Mouse (Mus musculus): ENCODE results near the gene Cela3b.

Cela3b gene

DNA sequence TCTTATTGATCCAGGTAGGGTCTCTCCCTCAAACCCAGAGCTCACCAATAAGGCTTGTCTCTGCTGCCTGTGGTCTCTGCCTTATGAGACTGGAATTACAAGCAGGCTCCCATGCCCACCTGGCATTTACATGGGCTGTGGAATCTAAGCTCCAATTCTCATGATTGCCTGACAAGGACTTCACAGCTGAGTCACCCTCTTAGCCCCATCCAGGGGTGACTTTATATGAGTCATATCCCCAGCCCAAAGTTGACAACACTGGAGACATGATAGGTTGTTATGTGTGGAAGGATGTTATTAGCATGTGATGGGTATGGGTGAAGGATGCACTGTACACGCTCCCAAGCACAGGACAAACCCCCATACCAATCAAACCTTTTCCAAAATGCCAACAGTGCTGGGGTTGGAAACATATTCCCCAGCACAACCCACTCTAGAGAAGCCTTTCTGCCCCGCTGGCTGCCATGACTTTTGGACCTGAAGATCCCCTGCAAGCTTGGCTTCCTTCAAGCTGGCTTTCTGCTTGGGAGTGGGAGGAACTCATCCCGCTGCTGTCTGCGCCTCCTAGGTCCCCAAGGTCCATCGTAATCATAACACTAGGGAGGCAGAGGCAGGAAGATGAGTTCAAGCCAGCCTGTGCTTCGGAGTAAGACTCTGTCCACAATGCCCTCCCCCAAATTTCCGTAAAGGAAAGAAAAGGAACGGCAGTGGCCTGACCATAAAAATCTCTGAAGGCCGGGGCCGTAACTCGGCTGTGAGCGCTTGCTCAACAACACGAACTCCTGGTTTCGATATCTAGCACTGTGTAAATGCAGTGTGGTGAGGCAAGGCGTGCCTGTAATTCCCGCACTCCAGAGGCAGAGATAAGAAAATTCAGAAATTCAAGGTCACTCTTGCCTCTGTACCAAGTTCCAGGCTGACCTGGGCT is 58.5 kb downstream of the Cela3b start:
- no peak for DNase-seq

Measured in lung, postnatal 10 days (tissue).